Mouse (Mus musculus) left cerebral cortex, adult 2 months (tissue): Measurements from ENCODE around the gene Ubd. TPM values are rescaled to one million over a fixed set of nuclear protein-coding genes. Genes with fewer than 3 reads are reported as not detected.
"Not testable (repeated sequence)": the region's sequence is repeated elsewhere in the genome, so short reads cannot be mapped to it uniquely, and the experiment has no call there.

ENCODE experiments used
- DNase-seq, 2 experiments: peaks; one replicate each; pipeline ENCODE4 v3.0.0; 2021 to 2022; ENCODE audit warnings: low spot score in 2 of 2, mixed read lengths in 1 of 2; ENCODE audit errors: extremely low spot score in 1 of 2
- H3K27ac ChIP-seq: fragments of 200-600 bp; 2 replicates; pipeline ENCODE4 v1.8.1; 2022
- H3K4me3 ChIP-seq: fragments of 200-600 bp; 2 replicates; pipeline ENCODE4 v1.8.1; 2022
- CTCF ChIP-seq: fragments of 200-600 bp; IDR thresholded peaks from 2 replicates; pipeline ENCODE4 v1.8.1; 2022; ENCODE audit warnings: antibody characterized with exemption, mild to moderate bottlenecking, moderate library complexity
- intact Hi-C: fragments of 180-260 bp; cut with DNase I; formaldehyde crosslinking; loops from one replicate; pipeline ENCODE4 v1.15.1; 2025
- total RNA-seq, 2 experiments: library from RNA; stranded (reverse); gene quantifications; 2 replicates each; pipeline ENCODE4 v1.2.3; 2021

The Ubd gene
- total RNA-seq, 2 experiments from 2014 or later: not detected

DNA sequence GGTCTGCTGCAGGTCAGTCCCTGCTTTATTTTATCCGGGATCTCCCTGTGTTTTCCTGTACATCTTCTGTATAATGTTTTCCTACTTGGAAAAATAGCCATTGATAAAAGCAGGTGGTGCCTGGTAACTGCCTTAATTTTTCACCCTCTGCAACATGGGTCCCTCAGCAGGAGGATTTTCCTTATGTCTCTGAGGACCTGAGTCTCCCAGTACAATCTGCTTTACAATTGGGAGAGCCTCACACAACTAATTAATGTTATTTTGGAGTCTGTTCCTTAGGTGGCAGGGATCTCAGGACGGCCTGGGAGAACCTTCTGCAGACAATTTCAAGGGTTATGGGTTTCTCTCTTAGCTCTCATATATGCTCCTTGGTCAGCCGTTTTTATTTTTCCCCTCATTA, 19.3 kb downstream of the Ubd start, which contains the start of gene Olfr95:
Gene Olfr95, minus strand, starts transcription at position 101 of the 400 bp plus-strand sequence.
- DNase-seq: no peak
- TF ChIP-seq CTCF: no peak
- intact Hi-C loops: no loop called here
- Histone ChIP-seq H3K4me3 (no peak within 1 kb of the TSS), H3K27ac (no peak within 1 kb of the TSS)

GRCm38 (mm10) chr17:37218486-37218885, 24.8 kb downstream of the Ubd start:
- TF ChIP-seq CTCF: no peak

GRCm38 (mm10) chr17:37219846-37220245, 26.2 kb downstream of the Ubd start, which contains the start of gene Olfr96:
TSS of gene Olfr96 (plus strand) at chr17:37220146.
- intact Hi-C loops: no loop called here
- Histone ChIP-seq H3K4me3 (no peak within 1 kb of the TSS), H3K27ac (no peak within 1 kb of the TSS)
- DNase-seq: no peak
- no peak for TF ChIP-seq CTCF

More at GRCm38 (mm10) chr17:37218486-37218885, 24.8 kb downstream of the Ubd start:
- Histone ChIP-seq H3K4me3 (no peak overlapping the region), H3K27ac (no peak overlapping the region)
- no peak for DNase-seq
- intact Hi-C loops: no loop called here

DNA sequence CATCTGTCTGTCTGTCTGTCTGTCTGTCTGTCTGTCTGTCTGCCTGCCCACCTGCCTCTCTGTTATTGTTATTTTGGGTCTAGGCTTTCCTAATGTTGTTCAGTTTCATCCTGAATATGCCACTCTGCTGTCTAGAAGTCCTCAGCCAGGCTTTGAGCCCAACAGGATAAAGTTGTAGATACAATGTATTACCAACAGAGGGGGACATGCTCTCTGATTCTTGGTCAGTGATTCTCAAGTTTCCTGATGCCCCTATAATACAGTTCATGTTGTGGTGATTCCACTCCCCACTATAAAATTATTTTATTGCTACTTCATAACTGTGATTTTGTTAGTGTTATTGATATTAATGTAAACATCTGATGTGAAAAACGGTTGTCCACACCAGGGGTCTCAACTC, 28.2 kb downstream of the Ubd start:
- intact Hi-C loops: no loop called here
- TF ChIP-seq CTCF: peak; percentile 41
- DNase-seq: no peak
- Histone ChIP-seq H3K4me3 (no peak overlapping the region), H3K27ac (no peak overlapping the region)

GRCm38 (mm10) chr17:37237230-37237629, 43.5 kb downstream of the Ubd start, which contains the start of gene Olfr97:
TSS of gene Olfr97 (minus strand) at chr17:37237330.
- H3K27ac ChIP-seq, intact Hi-C loops, H3K4me3 ChIP-seq, DNase-seq: not testable (repeated sequence)

GRCm38 (mm10) chr17:37242198-37242597, 48.5 kb downstream of the Ubd start:
- no peak for DNase-seq
- Histone ChIP-seq H3K27ac (no peak overlapping the region), H3K4me3 (no peak overlapping the region)
- intact Hi-C loops: no loop called here
- TF ChIP-seq CTCF: no peak

Other genes starting within 250 kb of the Ubd start
- 100 to 1,000 TPM; 132 to 146 TPM for gene Ppp1r11, start 242.2 kb upstream of the Ubd start, total RNA-seq
- gene Znrd1, start 235.3 kb upstream of the Ubd start, total RNA-seq: 10 to 100 TPM; 30.6 to 31.6 TPM
- 1 to 10 TPM; 5.3 to 6.2 TPM for gene Znrd1as, start 235.3 kb upstream of the Ubd start, total RNA-seq
- not detected for gene 2410137M14Rik, start 212.7 kb upstream of the Ubd start, total RNA-seq
- under 1 TPM; 0.61 to 0.75 TPM for gene H2-M5, start 204.4 kb upstream of the Ubd start, total RNA-seq
- 10 to 100 TPM; 16.7 to 17.8 TPM for gene Zfp57, start 192.7 kb upstream of the Ubd start, total RNA-seq
- 10 to 100 TPM; 29.1 to 29.2 TPM for gene Mog, start 170.5 kb upstream of the Ubd start, total RNA-seq
- gene Gabbr1, start 147.9 kb upstream of the Ubd start, total RNA-seq: 100 to 1,000 TPM; 687 to 720 TPM
- gene Olfr90, start 105.4 kb upstream of the Ubd start, total RNA-seq: under 1 TPM in 1 of 2 experiments, not detected in 1; 0.12 TPM
- gene Olfr91, start 95.6 kb upstream of the Ubd start, total RNA-seq: not detected
- not detected for gene Olfr92, start 73.8 kb upstream of the Ubd start, total RNA-seq
- not detected for gene Olfr93, start 32.4 kb upstream of the Ubd start, total RNA-seq
- gene Olfr94, start 7.1 kb downstream of the Ubd start, total RNA-seq: not detected
- not detected for gene Olfr95, start 19.2 kb downstream of the Ubd start, total RNA-seq
- gene Olfr96, start 26.3 kb downstream of the Ubd start, total RNA-seq: not detected
- not detected for gene Olfr97, start 43.4 kb downstream of the Ubd start, total RNA-seq
- gene Olfr98, start 69.9 kb downstream of the Ubd start, total RNA-seq: not detected
- 1 to 10 TPM; 3.1 to 3.6 TPM for gene H2-M3, start 76.3 kb downstream of the Ubd start, total RNA-seq
- gene Olfr99, start 89.6 kb downstream of the Ubd start, total RNA-seq: not detected
- not detected for gene Olfr101, start 110.4 kb downstream of the Ubd start, total RNA-seq
- not detected for gene Olfr102, start 123.2 kb downstream of the Ubd start, total RNA-seq
- not detected for gene Olfr103, start 145.8 kb downstream of the Ubd start, total RNA-seq
- not detected for gene Olfr104-ps, start 165.7 kb downstream of the Ubd start, total RNA-seq
- gene Olfr105-ps, start 185.1 kb downstream of the Ubd start, total RNA-seq: not detected
- not detected for gene Olfr106-ps, start 196.5 kb downstream of the Ubd start, total RNA-seq
- not detected for gene Olfr107, start 205.3 kb downstream of the Ubd start, total RNA-seq